Mouse (Mus musculus): ENCODE measurements around the gene Maml3.

Gene Maml3

GRCm38 (mm10) chr3:52090230-52090873 lies 14.5 kb downstream of the Maml3 start:
- DNase-seq (ENCODE audit: low spot score) = no peak

GRCm38 (mm10) chr3:52088458-52089341 lies 16.2 kb downstream of the Maml3 start:
- peak; percentile 37 for DNase-seq (ENCODE audit: low spot score)

- no peak for DNase-seq (ENCODE audit: low spot score)
Observed at GRCm38 (mm10) chr3:52087636-52088280, 17.1 kb downstream of the Maml3 start.

- DNase-seq (ENCODE audit: low spot score) = no peak
Observed at GRCm38 (mm10) chr3:52078763-52079162, 26.1 kb downstream of the Maml3 start.

- DNase-seq (ENCODE audit: low spot score) = no peak
Observed at GRCm38 (mm10) chr3:52073959-52074358, 30.9 kb downstream of the Maml3 start.

GRCm38 (mm10) chr3:52071996-52072395 lies 32.9 kb downstream of the Maml3 start:
- no peak for DNase-seq (ENCODE audit: low spot score)

- DNase-seq (ENCODE audit: low spot score) = no peak
Observed at GRCm38 (mm10) chr3:52070163-52070478, 34.8 kb downstream of the Maml3 start.

- peak; percentile 42 for DNase-seq (ENCODE audit: low spot score)
Observed at GRCm38 (mm10) chr3:52069304-52070162, 35.3 kb downstream of the Maml3 start.

GRCm38 (mm10) chr3:52068885-52069284 lies 36.0 kb downstream of the Maml3 start:
- no peak for DNase-seq (ENCODE audit: low spot score)

GRCm38 (mm10) chr3:52067181-52067580 lies 37.7 kb downstream of the Maml3 start:
- DNase-seq (ENCODE audit: low spot score) = no peak

- DNase-seq (ENCODE audit: low spot score) = no peak
Observed at GRCm38 (mm10) chr3:52066142-52066541, 38.7 kb downstream of the Maml3 start.

- no peak for DNase-seq (ENCODE audit: low spot score)
Observed at GRCm38 (mm10) chr3:52063261-52063655, 41.6 kb downstream of the Maml3 start.

GRCm38 (mm10) chr3:52062389-52063260 lies 42.3 kb downstream of the Maml3 start:
- DNase-seq (ENCODE audit: low spot score) = no peak

- DNase-seq (ENCODE audit: low spot score) = no peak
Observed at GRCm38 (mm10) chr3:52061472-52062388, 43.1 kb downstream of the Maml3 start.

GRCm38 (mm10) chr3:52060886-52061285 lies 44.0 kb downstream of the Maml3 start:
- DNase-seq (ENCODE audit: low spot score) = no peak

GRCm38 (mm10) chr3:52051801-52052200 lies 53.1 kb downstream of the Maml3 start:
- DNase-seq (ENCODE audit: low spot score) = no peak

- DNase-seq (ENCODE audit: low spot score) = no peak
Observed at GRCm38 (mm10) chr3:52048082-52048481, 56.8 kb downstream of the Maml3 start.

GRCm38 (mm10) chr3:52047537-52047936 lies 57.3 kb downstream of the Maml3 start:
- no peak for DNase-seq (ENCODE audit: low spot score)

GRCm38 (mm10) chr3:52046895-52047372 lies 57.9 kb downstream of the Maml3 start:
- DNase-seq (ENCODE audit: low spot score) = peak; percentile 46

All from spleen, adult 12 weeks (tissue).